Mouse (Mus musculus) hindlimb bud, embryonic 11.5 days (tissue): ENCODE data around the gene Enpep.

Experiments used
- DNase-seq: peaks from one replicate; pipeline ENCODE4 v3.0.0-alpha.2; 2012; ENCODE audit warnings: low read depth, low spot score; ENCODE audit errors: extremely low spot score

Enpep gene

GRCm38 (mm10) chr3:129332586-129332985 is at the start of gene Enpep:
Enpep (minus strand) TSS chr3:129332720.
- no peak for DNase-seq

- DNase-seq, result no peak
Measured at GRCm38 (mm10) chr3:129379109-129379508, 46.6 kb upstream of the Enpep start.

GRCm38 (mm10) chr3:129375087-129375486 is 42.6 kb upstream of the Enpep start:
- no peak for DNase-seq

- no peak for DNase-seq
Measured at GRCm38 (mm10) chr3:129373108-129373507, 40.6 kb upstream of the Enpep start.

- no peak for DNase-seq
Measured at GRCm38 (mm10) chr3:129369491-129369890, 37.0 kb upstream of the Enpep start.

- no peak for DNase-seq
Measured at GRCm38 (mm10) chr3:129365919-129366318, 33.4 kb upstream of the Enpep start.

- DNase-seq, result no peak
Measured at GRCm38 (mm10) chr3:129364818-129365390, 32.4 kb upstream of the Enpep start.

DNA sequence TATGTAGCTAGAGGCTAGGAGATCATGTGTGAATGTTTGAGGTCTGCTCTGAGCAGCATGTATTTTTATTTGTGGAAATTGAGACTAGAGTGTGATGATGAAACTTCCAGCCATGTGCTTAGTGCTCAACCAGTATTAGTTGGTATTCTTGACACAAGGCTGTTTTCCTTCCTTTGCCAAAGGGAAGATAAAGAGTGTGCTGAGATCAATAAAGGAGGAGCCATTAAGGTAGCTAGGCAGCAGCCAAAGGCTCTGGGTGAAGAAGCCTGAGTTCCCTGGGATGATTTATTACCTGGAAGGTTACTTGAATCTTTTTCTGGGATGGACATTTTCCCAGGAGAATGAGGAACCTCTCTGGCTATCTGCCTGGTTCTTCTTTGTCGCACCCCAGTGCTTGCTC is 30.9 kb upstream of the Enpep start:
- no peak for DNase-seq

GRCm38 (mm10) chr3:129358115-129358514 is 25.6 kb upstream of the Enpep start:
- no peak for DNase-seq

DNA sequence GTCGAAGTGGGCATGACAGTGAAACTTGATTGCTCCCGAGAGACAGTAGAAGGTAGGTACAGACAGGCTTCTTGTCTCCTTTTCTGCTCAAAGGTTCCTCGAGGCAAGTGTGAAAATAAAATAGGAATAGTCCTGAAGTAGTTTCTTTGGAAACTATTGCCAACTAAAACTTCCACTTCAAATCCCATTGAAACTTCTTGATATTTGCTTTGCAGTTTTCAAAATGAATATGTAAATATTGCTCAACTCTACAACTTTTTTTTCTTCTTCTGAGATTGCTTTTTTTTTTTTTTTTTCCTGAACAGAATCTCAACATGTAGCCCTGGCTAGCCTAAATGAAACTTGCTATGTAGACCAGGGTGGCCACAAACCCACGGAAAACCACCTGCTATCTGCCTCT is 21.4 kb upstream of the Enpep start:
- DNase-seq, result no peak

- DNase-seq, result no peak
Measured at GRCm38 (mm10) chr3:129351320-129351877, 18.9 kb upstream of the Enpep start.

- DNase-seq, result no peak
Measured at GRCm38 (mm10) chr3:129347277-129347676, 14.8 kb upstream of the Enpep start.

- no peak for DNase-seq
Measured at GRCm38 (mm10) chr3:129342767-129343166, 10.2 kb upstream of the Enpep start.

DNA sequence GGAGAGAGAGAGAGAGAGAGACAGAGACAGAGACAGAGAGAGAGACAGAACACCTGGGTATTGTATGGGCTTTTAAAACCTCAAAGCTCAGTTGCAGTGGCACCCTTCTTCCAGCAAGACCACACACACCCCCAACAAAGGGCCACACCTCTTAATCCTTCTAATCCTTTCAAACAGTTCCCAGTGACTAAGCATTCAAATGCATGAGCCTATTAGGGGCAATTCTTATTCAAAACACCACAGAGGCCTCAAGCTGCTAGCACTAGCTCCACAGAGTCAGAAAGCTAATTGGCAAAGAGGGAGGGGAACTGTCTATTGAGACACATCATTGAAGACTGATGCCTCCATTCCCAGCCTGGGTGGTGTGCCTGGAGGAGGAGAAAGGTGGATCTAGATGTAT is 8.5 kb upstream of the Enpep start:
- no peak for DNase-seq

DNA sequence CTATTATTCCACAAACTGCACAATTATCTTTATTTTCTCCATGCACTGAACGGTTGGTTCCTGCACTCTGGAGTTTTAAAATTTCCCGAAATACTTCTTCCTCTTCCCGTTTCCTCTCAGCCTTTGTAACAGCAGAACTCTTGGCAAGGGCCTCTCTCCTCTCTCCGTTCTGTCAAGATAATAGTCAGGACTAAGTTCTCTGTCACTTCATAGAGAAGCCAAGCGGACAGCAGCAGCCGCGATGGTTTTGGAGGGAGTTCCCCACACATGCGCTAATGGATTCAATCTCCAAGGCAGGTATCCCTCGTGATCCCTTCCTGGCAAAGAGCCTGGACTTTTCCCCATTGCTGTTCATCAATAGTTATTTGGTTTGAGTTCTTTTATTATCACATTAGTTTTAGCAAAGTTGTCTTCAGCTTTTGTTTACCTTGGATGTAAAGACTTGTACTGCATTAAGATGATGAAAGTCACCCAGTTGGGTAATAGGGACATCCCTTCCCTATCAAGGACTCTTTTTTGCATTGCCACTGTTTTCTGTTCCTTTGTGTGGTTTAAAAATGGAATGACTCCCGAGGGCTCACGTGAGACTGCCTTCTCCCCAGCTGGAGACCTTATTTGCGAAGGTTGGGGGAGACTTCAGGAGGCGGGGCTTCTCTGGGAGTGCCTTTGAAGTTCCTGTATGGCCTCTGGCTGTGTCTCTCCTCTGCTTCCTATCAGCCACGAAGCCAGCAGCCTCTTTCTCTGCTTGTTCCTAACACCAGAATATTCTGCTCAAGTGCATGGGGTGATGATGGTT is 6.0 kb upstream of the Enpep start:
- DNase-seq, result no peak

DNA sequence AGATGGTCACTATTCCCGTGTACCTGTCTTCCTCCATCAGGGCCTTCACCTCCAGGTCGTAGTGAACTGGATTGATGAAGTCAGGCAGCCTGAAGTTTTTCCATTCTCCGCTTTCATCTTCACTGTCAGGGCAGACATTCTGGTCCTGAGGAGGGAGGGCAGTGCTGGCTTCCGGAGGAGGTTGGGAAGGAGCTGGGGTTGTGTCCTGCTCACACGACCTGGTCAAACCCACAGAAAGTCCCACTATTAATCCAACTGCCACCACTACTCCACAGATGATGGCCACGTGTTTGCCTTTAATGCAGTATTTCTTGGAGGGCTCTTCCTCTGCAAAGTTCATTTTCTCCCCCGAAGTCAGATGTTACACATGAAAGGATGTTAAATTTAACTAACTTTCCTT is 378 bp downstream of the Enpep start:
- no peak for DNase-seq

DNA sequence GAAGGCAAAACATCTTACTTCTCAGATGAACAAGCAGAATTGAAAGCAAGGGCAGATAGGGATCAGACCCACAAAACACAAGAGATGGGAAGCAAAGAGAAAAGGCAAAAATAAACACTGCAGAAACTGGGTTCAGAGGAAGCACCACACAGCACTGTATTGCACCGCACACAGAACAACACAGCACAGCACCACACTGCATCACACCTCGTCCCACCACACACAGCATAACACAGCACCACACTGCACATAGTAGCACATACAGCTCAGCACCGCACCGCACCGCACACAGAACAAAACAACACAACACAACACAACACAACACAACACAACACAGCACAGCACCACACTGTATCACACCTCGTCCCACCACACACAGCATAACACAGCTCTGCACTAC is 1.1 kb downstream of the Enpep start:
- DNase-seq, result no peak

DNA sequence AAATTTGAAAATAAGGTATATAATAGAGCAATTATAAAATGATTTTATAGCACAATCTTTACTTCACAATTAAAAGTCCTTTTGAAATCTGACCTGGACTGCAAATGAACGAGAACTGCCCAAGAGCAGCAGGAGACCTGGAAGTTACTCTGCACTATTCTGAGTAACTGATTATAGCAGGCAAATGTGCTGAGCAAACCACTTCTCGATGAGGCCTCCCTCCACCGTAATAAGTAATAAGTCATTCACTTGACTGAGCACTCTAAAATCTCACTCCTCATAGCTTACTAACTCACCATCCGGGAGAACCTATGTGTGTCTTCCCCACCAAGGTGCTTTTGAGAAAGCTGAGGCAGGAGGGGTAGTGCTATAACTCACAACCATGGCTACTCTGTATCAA is 4.5 kb downstream of the Enpep start:
- DNase-seq, result no peak

DNA sequence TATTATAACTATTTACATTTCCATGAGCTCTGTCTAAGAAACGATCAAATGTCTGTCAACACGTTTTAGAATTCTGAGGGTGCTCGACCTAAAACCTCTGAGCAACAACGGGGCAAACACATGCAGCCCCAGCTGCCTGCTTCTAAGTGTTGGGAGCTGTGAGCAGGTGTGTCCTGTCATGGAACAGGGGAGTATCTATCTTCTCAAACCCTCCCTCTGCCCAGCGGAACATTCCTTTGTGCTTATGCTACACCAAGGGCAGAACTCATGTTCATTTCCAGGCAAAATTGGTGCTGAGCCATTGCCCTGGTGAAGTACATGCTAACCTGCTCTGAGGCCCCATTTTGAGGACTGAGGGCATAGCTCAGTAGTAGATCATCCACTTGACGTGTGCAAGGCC is 10.9 kb downstream of the Enpep start:
- DNase-seq, result no peak

- no peak for DNase-seq
Measured at GRCm38 (mm10) chr3:129317032-129317729, 15.3 kb downstream of the Enpep start.

DNA sequence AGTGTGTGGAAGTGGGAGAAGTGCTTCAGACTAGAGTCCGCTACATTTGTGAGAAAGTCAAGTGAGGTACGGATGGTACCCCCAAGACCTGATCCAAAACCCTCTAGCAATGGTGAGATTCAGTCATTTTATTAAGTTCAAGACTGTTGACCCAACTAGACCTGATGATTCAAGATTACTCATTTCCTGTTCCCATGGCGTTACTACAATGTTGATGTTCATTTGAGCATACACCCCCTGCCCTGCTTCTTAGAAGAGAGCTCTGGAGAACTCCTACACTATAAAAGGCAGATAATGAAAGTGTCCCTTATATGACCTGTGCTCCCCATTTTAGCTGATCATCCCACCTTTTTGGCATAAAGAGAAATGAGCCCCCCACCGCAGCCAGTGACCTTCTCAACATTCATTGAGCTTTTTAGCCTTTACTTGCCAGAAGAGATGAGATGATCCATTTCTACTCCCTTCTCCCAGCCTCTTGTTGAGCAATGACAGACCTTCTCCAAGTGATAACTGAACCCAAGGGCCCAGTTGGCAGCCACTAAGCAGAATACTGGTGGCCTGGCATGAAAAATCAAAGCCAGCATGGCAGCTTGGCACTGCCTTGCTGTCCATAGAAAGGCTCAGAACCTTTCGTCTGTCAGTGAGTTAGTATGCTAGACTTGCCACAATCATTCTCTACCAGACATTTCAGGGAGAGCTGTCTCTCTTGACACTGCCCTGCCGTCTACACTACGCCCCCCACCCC is 18.7 kb downstream of the Enpep start:
- no peak for DNase-seq
